Mouse (Mus musculus) liver, postnatal 0 days (tissue): ENCODE measurements around the gene Npnt. TPM values are rescaled to one million over a fixed set of nuclear protein-coding genes. Genes with fewer than 3 reads are reported as not detected.

ENCODE experiments used
- ATAC-seq: fragments of 200-750 bp; cut with Nextera tagmentation; 2 replicates; pipeline ENCODE4 v1.8.0; 2017; ENCODE audit warnings: mild to moderate bottlenecking, moderate library complexity
- DNase-seq: peaks from one replicate; pipeline ENCODE4 v3.0.0-alpha.2; 2016
- H3K27ac ChIP-seq: fragments of 300-500 bp; sonication (generic); 2 replicates; pipeline ENCODE4 v1.5.1; 2014; ENCODE audit warnings: antibody characterized with exemption, moderate library complexity, mild to moderate bottlenecking, low read depth
- H3K27me3 ChIP-seq: fragments of 300-500 bp; sonication (generic); 2 replicates; pipeline ENCODE4 v1.6.1; 2014; ENCODE audit warnings: low read length, control low read depth, mixed read lengths; ENCODE audit not compliant: insufficient read depth
- H3K36me3 ChIP-seq: fragments of 300-500 bp; sonication (generic); replicated peaks from 2 replicates; pipeline ENCODE4 v1.6.1; 2014; ENCODE audit warnings: mild to moderate bottlenecking, control low read depth, low read length, moderate library complexity, mixed read lengths; ENCODE audit not compliant: insufficient read depth
- H3K4me1 ChIP-seq: fragments of 300-500 bp; sonication (generic); 2 replicates; pipeline ENCODE4 v1.6.1; 2014; ENCODE audit warnings: antibody characterized with exemption, mild to moderate bottlenecking, control low read depth; ENCODE audit not compliant: insufficient read depth
- H3K4me2 ChIP-seq: fragments of 300-500 bp; sonication (generic); 2 replicates; pipeline ENCODE4 v1.6.1; 2014; ENCODE audit warnings: low read depth, mild to moderate bottlenecking, low read length, moderate library complexity, mixed read lengths
- H3K4me3 ChIP-seq: fragments of 300-500 bp; sonication (generic); 2 replicates; pipeline ENCODE4 v1.5.1; 2014; ENCODE audit warnings: low read depth, low read length
- H3K9ac ChIP-seq: fragments of 300-500 bp; sonication (generic); replicated peaks from 2 replicates; pipeline ENCODE4 v1.6.1; 2014; ENCODE audit warnings: mild to moderate bottlenecking, moderate library complexity
- H3K9me3 ChIP-seq: fragments of 300-500 bp; sonication (generic); 2 replicates; pipeline ENCODE4 v1.6.1; 2016; ENCODE audit warnings: mild to moderate bottlenecking, control low read depth, low read length, mixed read lengths
- CTCF ChIP-seq: sonication (generic); IDR thresholded peaks from 2 replicates; pipeline ENCODE4 v1.5.1; 2016; ENCODE audit warnings: antibody characterized with exemption, low read depth
- EP300 ChIP-seq: IDR thresholded peaks from 2 replicates; pipeline ENCODE4 v1.6.1; 2016; ENCODE audit warnings: antibody characterized with exemption, low read depth, mild to moderate bottlenecking
- WGBS: fragments of 180-500 bp; shearing (Covaris S2); extraction: QIAGEN DNeasy Blood & Tissue Kit; methylation state at CpG from one replicate; pipeline ENCODE4 v1.1.7; 2014; ENCODE audit not compliant: insufficient replicate concordance; 5-methylcytosine and 5-hydroxymethylcytosine counted together
- polyA plus RNA-seq: library from polyadenylated mRNA; unstranded; fragments of >200 nt; fragmentation: Nextera tagmentation; extraction: Ambion mirVana; gene quantifications from 2 replicates; pipeline ENCODE4 v1.2.1, GENCODE M21; 2015

Npnt gene
- polyA plus RNA-seq, 1 experiment from 2014 or later: 10.4 TPM

- no peak for TF ChIP-seq EP300
- TF ChIP-seq CTCF: no peak
- WGBS: 79% methylated on average over 6 of the region's 6 CpGs
- no peak overlapping the region for H3K27ac ChIP-seq
- H3K4me3 ChIP-seq: no peak overlapping the region
- no peaks in the 10 kb centered on the region; the same call in 1 of the 2 replicates for H3K36me3 ChIP-seq
- ATAC-seq: no peak
- H3K4me2 ChIP-seq: no peak overlapping the region
- H3K4me1 ChIP-seq: no peaks in the 10 kb centered on the region; the same call in 1 of the 2 replicates
- no peaks in the 10 kb centered on the region for H3K9me3 ChIP-seq
- no peak overlapping the region for H3K9ac ChIP-seq
- no peaks in the 10 kb centered on the region for H3K27me3 ChIP-seq
- DNase-seq: no peak
These were observed 7.3 kb downstream of the Npnt start for GRCm38 (mm10) chr3:132942778-132943177.

GRCm38 (mm10) chr3:132940181-132940990 lies 9.7 kb downstream of the Npnt start:
- Histone ChIP-seq H3K4me3 (no peak overlapping the region), H3K4me2 (no peak overlapping the region), H3K27ac (no peak overlapping the region), H3K9ac (no peak overlapping the region), H3K9me3 (no peaks in the 10 kb centered on the region), H3K27me3 (no peaks in the 10 kb centered on the region), H3K4me1 (no peaks in the 10 kb centered on the region; the same call in 1 of the 2 replicates), H3K36me3 (no peaks in the 10 kb centered on the region)
- no peak for ATAC-seq
- DNase-seq: no peak
- 66% methylated on average over 10 of the region's 10 CpGs for WGBS
- TF ChIP-seq EP300 (no peak), CTCF (no peak)

GRCm38 (mm10) chr3:132939006-132939405 lies 11.1 kb downstream of the Npnt start:
- Histone ChIP-seq H3K36me3 (no peaks in the 10 kb centered on the region), H3K4me3 (no peak overlapping the region), H3K4me2 (no peak overlapping the region), H3K9ac (no peak overlapping the region), H3K9me3 (no peaks in the 10 kb centered on the region), H3K27me3 (no peaks in the 10 kb centered on the region), H3K27ac (no peak overlapping the region), H3K4me1 (no peaks in the 10 kb centered on the region; the same call in 1 of the 2 replicates)
- no peak for DNase-seq
- WGBS: 76% methylated on average over 8 of the region's 8 CpGs
- ATAC-seq: no peak
- no peak for TF ChIP-seq EP300

GRCm38 (mm10) chr3:132934649-132935048 lies 15.4 kb downstream of the Npnt start:
- no peak overlapping the region for H3K4me2 ChIP-seq
- DNase-seq (no peak), ATAC-seq (no peak)
- TF ChIP-seq CTCF (no peak), EP300 (no peak)
- no peak overlapping the region for H3K27ac ChIP-seq
- no peak overlapping the region for H3K9ac ChIP-seq
- no peaks in the 10 kb centered on the region for H3K4me1 ChIP-seq
- no peaks in the 10 kb centered on the region; the same call in 1 of the 2 replicates for H3K36me3 ChIP-seq
- no peak overlapping the region for H3K4me3 ChIP-seq
- H3K27me3 ChIP-seq: no peaks in the 10 kb centered on the region
- WGBS: 78% methylated on average over 2 of the region's 2 CpGs
- H3K9me3 ChIP-seq: no peaks in the 10 kb centered on the region

GRCm38 (mm10) chr3:132931526-132931925 lies 18.6 kb downstream of the Npnt start:
- ATAC-seq (no peak), DNase-seq (no peak)
- Histone ChIP-seq H3K9me3 (no peaks in the 10 kb centered on the region), H3K4me1 (no peaks in the 10 kb centered on the region), H3K27me3 (no peaks in the 10 kb centered on the region), H3K4me2 (no peak overlapping the region), H3K9ac (no peak overlapping the region), H3K36me3 (no peaks in the 10 kb centered on the region; the same call in 1 of the 2 replicates), H3K4me3 (no peak overlapping the region), H3K27ac (no peak overlapping the region)
- 81% methylated on average over 4 of the region's 4 CpGs for WGBS
- no peak for TF ChIP-seq CTCF
- TF ChIP-seq EP300: no peak

- DNase-seq: no peak
- Histone ChIP-seq H3K4me2 (no peak overlapping the region), H3K9ac (no peak overlapping the region), H3K27ac (no peak overlapping the region), H3K27me3 (no peaks in the 10 kb centered on the region), H3K4me1 (no peaks in the 10 kb centered on the region), H3K36me3 (no peaks in the 10 kb centered on the region; the same call in 1 of the 2 replicates), H3K4me3 (no peak overlapping the region), H3K9me3 (no peaks in the 10 kb centered on the region)
- TF ChIP-seq CTCF (no peak), EP300 (no peak)
- no peak for ATAC-seq
- 40% methylated on average over 6 of the region's 6 CpGs for WGBS
These were observed 20.2 kb downstream of the Npnt start for GRCm38 (mm10) chr3:132929866-132930265.
